Mouse (Mus musculus): ENCODE results near the gene Mageb16. TPM values are rescaled to one million over a fixed set of nuclear protein-coding genes. Genes with fewer than 3 reads are reported as not detected.

The Mageb16 gene
- polyA plus RNA-seq (2012; rRNA removed; ENCODE audit: low replicate concordance): not detected in 2 replicates

DNA sequence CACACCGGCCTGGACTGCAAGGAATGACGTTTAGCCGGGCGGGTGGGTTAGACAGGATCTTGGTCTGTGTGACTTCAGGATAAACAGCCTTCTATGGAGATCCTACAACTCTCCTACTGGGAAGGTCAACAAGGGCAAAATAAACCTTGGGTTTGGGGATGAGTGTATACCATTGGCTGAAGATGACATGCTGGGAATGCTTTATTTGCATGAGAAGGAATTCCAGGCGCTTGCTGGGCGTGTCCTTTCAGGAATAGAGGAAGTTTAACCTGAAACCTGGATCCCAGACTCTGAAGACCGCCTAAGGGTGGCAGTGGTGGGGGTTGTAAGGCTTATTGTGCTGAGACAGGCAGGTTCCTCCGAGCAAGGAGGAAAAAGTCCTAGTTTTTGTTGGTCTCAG is at the start of gene Mageb16:
TSS of gene Mageb16 (minus strand) at position 25 of the 400 bp plus-strand sequence.

Other genes starting within 250 kb of the Mageb16 start
- 0.09 TPM in 1 of 2 replicates, not detected in the other for gene Gm7173, start 154.2 kb downstream of the Mageb16 start, polyA plus RNA-seq (2012; rRNA removed; ENCODE audit: low replicate concordance)

All from subcutaneous adipose tissue, adult 2 months (tissue).